Mouse (Mus musculus): ENCODE measurements around the gene Nrxn3. TPM values are rescaled to one million over a fixed set of nuclear protein-coding genes. Genes with fewer than 3 reads are reported as not detected.

Gene Nrxn3
- total RNA-seq, 4 experiments from 2014 or later: 0.03 to 0.30 (median 0.28) TPM; not detected in 1

DNA sequence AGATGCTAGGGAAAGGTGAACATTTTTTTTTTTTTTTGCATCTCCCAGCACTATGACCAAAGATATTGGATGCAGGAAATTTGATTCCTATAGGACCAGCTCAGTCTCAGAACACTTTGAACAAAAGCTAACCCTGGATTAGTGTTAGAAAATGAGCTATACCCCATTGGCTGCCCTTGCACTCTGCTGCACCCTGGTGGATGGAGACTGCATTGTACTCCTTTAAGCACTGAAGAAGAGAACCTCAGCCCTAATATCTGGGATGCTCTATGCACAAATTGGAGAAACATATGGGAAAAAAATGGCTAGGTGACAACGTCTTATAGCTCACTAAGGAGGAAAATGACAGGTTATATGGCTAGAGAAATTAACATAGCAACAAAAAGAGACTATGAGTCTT lies 589.9 kb downstream of the Nrxn3 start:
- no peak for DNase-seq (ENCODE audit: low spot score)

DNA sequence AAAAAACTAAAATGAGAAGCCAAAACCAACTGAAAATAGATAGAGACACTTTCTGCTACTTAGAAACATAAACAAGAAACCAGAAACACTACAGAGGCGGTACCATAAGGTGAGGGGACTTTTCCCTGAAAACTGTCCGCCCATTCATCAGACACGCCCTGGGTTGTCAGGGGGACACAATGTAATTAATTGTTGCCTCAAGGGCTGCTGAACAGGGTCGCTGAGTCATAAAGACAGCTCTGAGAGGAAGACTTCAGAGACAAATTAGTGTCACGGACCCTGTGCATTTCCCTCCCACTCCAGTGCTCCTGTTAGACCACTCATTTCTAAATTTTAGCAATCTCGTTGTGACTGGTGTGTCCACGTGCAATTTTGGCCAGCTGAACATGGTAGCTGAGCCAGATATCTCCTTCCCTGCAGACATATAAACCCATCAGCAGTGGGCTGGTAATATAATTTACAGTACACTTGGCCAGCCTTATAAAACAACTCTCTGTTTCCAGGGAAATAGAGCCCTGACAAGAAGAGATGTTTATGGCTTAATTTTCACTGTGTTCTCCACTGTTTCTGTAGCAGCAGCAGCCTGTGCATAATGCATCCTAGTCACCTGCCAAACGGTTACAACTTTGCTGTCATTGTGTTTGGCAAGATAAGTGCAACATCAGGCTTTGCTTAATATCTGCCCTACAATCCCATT lies 603.3 kb downstream of the Nrxn3 start:
- DNase-seq (ENCODE audit: low spot score): no peak

DNA sequence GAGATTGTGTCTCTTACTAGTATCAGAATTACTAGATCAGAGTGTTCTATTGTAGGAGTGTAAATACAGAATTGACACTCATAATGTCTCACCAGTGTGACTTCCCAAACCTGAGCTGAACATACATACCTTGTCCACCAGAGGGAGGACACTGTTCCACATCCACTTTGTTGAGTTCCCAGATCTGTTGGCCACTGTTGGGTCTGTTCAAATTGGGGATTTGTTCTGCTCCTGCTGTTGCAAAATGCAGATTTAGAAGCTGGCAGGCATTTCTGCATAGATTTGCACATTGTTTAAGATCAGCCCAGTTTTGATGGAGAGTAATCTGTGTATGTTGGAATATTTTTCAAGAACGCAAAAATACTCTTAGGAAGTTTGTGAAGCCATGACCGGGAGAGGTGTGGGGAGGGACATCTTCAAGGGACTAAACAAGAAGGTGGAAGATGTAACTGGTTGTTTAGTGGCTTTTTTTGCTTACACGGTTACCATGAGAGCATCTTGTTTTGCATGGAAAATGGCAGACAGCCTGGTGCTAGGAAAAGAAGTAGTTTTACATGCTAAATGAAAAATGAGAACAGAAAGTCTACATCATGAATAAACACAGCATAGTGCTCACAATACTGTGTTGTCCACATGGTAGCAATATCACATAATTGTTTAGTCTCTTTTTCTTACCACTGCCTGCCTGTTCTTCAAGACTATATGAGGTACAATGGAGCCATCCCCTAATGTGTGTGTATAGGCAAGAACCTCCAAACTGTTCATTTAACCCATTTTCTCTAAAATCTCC lies 609.0 kb downstream of the Nrxn3 start:
- DNase-seq (ENCODE audit: low spot score): no peak

DNA sequence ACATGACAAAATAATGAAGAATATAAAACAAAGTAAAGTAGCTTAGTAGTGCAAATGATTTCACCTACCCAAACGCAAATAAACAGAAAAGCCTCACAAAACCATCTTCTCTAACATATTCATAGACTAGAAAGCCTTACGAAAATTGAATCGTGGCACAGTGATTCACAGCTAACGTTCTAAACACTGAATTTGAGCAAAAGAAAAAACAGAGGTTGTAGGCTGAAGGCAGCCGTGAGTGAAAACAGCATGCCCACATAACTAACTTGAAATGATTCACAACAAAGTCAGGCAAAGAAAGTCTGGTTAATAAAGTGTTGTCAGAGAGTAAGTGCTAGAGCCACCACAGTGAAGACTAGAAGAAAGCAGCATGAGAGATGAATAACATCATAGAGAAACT lies 610.8 kb downstream of the Nrxn3 start:
- DNase-seq (ENCODE audit: low spot score): no peak

DNA sequence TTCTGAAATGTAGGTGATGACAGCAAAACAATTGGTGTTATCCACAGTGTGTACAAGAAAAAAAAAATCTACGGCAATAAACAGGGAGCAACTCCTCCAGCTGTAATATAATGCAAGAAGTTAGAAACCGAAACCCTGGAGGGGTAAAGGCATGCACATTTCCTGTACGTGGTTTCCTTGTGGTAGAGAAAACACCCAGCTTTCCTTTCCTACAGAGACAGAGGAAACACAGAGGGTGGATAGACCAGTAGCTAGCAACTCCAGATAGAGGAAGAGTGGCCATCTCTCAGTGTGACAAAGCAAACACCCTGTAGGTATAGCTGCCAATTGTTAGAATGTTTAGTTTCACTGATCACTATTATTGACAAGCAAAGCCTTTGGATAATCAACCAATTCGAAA lies 642.2 kb downstream of the Nrxn3 start:
- no peak for DNase-seq (ENCODE audit: low spot score)

DNA sequence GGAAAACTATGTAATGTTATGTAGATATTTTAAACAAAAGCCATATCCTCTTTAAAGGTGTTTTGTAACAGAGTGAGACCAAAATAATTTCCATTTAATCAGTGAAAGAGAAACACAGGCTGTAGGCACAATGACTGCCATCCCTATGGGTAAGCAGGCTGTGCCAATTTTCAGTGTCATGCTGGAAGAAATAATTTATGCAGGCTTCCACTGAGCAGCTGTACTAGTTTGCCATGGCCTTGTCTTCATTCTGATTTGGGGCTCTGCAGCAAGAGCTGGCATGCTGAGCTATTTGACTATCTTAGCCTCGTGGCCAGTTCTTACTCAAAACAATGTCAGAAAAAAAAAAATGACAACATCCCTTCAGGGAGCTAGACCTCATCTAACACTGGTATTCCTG lies 647.3 kb downstream of the Nrxn3 start:
- DNase-seq (ENCODE audit: low spot score): no peak

DNA sequence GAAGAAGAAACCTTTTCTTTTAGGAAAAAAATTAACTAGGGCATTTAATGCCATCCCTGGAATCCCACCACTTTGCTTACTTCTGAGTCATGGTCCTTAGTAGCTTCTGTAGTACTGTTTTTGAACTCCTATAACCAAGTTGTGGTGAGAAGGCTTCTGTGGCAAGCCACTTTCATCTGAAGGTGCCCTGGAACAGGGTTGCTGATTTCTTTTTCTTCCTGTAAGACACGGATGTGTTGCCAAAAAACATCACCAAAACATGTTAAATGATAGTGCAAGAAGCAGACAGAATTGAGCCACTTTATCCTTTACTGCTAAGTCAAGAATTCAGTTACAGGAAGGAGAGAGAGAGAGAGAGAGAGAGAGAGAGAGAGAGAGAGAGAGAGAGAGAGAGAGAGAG lies 653.9 kb downstream of the Nrxn3 start:
- DNase-seq (ENCODE audit: low spot score): no peak

DNA sequence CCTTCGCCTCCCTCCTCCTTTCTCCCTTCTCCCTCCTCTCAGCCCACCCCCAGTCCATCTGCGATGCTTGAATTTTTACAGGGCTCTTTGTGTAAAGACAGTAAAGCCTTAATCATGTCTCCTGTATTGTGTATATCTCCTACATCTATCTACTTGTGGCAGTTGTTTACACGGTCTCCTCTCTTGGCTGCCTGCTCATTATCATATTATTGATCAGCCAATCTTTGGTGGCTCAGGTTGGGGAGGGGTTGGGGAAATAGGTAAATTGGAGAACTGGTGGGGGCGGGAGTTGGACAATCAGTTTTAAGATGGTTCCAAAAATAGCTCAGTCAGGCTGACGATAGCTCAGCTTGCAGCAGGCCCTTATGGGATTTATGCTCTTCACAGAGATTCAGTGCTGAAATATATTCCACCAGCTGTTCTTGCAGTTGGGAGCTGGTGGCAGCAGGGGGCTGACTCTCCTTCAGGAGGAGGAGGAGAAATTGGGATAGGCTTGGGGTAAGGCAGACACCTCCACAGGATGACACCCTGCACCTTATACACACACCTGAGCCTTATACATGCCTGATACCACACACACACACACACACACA lies 654.5 kb downstream of the Nrxn3 start:
- DNase-seq (ENCODE audit: low spot score): no peak

DNA sequence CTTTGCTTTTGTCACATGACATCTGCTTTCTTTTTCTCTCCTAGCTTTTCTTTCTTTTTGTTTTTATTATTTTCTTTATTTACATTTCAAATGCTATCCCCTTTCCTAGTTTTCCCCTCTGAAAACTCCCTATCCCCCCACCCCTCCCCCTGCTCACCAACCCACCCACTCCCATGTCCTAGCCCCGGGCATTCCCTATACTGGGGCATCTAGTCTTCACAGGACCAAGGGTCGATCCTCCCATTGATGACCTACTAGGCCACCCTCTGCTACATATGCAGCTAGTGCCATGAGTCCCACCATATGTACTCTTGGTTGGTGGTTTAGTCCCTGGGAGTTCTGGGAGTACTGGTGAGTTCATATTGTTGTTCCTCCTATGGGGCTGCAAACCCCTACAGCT lies 655.0 kb downstream of the Nrxn3 start:
- DNase-seq (ENCODE audit: low spot score): no peak

DNA sequence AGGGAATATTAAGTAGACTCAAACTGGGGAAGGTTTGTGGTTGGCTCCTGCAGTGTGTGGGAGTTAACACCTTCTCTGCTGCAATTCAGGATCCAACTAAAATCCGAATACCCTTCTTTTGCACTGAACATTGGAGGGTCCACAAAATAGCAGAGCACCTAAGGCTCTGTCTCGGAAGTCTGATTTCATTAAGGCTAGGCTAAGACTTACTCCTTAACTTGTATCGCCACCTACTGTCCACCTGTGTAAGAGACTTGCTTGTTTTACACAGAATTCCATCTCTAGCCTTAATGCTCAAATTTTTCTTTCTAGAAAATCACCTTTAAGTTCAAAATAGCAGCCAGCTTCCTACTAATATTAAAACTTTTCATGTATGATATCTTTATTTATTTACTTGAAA lies 660.6 kb downstream of the Nrxn3 start:
- no peak for DNase-seq (ENCODE audit: low spot score)

DNA sequence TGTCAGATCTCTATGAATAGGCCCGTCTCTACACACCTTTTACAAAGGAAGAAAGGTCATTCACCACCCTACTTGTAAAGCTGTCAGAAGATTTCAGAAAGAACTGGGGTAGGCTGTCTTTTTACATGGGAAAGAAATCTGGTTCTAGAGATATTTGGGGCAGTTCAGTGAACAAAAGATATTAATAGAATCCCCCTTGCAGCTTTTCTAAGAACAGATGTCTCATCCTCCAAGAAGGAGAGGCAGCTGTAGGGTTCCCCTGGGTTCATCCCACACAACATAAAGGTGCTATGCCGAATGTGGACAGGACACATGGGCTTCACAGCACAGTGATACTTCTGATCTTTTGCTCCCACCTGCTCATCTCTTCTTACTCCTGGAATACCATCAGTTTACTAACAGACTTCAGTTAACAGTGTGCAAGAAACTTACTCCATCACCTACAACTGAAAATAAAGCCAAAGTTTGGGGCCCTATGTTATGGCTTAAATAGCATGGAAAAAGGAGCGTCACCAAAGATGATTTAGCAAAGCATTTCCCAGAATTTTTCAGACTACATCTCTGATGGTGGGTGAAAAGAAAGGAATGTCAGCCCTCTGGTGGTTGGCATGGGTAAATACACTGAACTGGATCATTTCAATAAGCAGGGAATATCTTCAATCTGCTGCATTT lies 672.6 kb downstream of the Nrxn3 start:
- DNase-seq (ENCODE audit: low spot score): no peak

DNA sequence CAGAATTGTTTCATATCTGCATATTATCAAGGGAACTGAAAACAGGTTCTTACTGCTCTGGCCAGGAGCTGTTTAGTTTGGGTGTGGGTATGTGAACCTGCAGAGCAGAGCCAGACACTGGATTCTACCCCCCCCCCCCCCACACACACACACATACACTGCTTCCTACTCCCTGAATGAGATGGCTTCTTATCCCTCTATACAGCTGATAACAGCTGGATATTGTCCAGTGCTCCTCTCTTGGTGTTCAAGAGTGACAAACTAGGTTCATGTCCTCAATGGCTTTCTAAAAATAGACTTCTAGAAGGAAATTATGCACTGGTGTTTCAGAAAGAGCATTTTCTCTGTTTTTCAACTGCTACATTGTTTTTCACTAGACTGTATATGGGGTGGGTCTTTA lies 713.8 kb downstream of the Nrxn3 start:
- DNase-seq (ENCODE audit: low spot score): no peak

DNA sequence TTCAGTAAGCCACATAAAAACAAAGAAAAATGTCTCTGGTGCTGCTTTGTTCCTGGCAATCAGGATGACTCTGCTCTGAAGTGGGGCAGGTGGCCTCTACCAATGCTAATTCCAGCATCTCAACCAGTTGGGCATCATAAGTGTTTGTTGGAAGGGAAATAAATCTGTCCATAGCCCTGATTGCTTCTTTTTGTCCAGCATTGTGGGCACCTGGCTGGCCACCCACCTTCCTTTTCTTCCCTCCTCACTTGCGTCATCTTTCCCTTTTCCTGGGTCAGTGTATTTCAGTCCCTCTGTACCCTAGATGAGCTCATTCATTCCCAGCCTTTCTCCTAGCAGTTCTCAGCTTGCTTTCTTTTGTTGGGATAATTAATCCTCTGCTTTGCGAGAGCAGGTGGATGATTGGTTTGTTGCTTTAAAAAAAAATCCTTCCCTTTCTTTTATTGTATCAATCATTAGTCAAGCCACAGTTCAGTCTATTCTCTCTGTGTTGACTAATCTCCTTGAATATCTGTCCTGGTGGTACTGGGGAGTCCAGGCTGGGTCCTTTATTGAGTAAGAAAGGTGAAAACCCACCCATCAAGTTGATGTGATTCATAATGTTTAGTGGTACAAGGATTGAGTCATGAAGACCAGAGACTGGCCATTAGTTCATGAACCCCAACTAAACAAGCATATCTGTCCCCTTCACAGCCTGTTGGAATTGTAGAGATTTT lies 719.8 kb downstream of the Nrxn3 start:
- DNase-seq (ENCODE audit: low spot score): no peak

DNA sequence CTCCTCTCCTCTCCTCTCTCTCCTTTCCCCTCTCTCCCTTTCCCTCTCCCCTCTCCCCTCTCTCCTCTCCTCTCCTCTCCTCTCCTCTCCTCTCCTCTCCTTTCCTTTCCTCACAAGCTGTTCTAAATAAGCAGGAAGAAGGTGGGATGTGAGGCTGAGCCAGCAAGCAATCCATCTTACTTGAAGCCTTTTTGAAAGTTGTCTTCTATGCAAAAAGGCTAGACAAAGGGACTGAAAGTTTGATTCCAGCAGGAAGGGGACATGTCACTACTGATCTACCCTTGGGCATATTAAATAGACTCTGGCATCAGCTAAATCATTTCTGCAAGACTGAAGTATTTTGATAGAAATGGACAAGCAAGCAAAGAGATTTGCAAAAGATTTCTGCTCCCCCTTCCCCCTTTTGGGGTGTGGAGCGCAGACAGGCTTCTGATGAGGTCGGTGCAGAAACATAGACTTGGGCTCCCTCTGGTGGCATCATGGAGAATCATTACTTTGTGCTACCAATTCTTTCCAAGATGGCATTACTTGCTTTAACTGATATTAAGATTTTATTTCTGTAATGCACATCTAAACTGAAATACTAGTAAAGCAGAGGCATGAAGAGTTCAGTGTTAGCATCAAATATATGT lies 728.1 kb downstream of the Nrxn3 start:
- DNase-seq (ENCODE audit: low spot score): no peak

DNA sequence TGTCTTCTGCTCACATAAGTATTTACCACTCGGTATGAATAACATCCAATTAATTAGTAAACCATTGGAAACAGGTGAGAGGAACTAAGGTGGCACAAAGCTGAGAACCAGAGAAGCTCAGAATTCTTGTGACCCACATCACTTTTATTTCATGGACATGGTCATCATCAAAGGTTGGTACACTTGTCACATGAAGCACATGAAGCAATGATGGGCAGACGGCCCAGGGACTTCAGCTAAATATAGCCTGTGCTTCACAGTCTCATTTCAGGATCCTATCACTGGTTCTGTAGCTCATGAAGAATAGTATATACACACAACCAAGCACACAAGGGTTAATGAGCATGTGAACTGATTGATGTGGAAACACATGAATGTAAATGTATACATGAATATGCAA lies 747.5 kb downstream of the Nrxn3 start:
- peak; percentile 35 for DNase-seq (ENCODE audit: low spot score)

DNA sequence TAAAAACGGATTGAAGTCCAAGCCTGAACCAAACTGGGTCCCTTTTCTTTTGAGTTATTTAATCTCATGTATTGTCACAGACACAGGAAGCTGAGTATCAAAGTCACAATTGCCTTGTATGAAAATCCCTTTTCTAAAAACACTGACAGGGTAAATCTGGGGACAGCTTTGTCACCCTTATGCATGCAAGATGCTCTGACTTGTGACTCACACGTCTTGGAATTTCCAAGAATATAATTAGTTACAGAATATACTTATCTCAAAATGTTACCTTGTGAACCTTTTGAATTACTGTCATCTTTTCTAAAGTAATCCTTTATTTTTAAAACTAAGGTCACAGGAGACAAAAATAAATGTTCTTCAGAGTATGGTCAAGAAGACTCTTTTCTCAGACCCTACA lies 748.6 kb downstream of the Nrxn3 start:
- no peak for DNase-seq (ENCODE audit: low spot score)

DNA sequence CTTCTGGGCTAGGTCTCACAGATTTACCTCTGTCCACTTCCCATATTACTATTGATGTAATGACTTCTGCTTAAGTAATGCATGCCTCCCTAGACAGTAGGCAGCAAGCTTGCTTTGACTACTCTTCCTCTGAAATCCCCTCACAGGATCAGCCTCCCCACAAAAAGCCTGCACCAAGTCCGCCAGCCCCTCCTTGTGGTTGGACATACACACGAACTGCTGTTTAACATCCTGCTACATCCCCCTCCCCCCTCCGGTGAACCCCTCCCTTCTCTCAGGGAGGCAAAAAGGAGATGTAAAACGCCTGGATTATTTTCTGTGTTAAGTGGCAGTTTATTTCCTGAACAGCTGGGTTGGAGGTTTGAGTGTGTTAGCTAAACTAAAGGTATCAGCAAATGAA lies 749.2 kb downstream of the Nrxn3 start:
- DNase-seq (ENCODE audit: low spot score): no peak

DNA sequence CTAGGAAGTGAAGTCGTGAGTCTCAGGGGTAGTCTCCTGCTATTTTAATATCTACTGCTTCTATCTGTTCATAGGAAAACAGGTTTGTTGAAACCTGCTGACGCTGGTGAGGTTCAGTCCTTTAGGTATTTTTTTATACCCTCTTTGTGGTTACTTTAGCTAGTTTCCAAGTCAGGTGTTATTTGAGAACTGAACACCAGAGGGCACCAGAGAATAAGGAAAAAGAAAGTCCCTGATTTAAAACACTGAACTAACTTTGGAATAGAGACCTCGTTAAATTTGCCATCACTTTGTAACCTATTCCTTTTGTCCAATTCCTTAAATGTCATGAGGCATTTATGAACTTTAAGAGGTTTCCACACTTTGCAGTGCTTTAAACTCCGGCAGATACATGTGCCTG lies 756.4 kb downstream of the Nrxn3 start:
- peak; percentile 36 for DNase-seq (ENCODE audit: low spot score)

DNA sequence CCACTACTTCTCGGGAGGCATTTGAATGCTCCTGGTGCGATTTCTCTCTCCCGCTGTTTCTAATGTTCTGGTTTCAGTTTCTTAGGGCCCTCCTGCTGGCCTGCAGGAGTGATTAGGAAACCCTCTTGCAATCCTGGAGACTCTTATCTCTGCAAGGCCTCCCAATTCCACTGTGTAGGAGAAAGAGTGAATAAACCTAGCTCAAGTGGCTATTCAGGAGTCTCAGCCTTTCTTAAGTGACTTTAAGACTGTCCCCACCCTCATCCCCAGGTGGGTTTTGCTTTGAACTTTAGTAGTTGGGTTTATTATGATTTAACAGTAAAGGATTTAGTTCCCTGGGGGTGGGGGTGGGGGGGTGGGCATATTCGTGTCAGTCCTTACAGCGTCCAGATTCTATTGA lies 759.5 kb downstream of the Nrxn3 start:
- DNase-seq (ENCODE audit: low spot score): no peak

DNA sequence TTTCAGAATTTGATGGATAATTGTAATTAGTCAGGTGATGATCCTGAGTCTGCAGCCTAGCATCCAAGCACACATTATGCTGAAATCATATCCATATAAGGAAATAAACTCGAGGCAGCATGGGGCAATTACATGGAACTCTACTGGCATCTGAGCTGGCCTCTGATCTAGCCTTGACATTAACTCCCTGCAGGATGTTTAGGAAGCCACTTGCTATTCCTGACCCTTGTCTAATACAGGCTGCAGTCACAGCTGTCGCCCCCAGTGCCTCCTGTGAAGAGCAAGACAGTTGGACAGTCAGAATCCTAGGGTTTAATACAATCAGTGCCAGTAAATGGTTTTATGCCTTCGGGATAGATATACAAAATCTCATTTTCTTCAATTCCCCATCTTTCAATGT lies 781.4 kb downstream of the Nrxn3 start:
- no peak for DNase-seq (ENCODE audit: low spot score)

DNA sequence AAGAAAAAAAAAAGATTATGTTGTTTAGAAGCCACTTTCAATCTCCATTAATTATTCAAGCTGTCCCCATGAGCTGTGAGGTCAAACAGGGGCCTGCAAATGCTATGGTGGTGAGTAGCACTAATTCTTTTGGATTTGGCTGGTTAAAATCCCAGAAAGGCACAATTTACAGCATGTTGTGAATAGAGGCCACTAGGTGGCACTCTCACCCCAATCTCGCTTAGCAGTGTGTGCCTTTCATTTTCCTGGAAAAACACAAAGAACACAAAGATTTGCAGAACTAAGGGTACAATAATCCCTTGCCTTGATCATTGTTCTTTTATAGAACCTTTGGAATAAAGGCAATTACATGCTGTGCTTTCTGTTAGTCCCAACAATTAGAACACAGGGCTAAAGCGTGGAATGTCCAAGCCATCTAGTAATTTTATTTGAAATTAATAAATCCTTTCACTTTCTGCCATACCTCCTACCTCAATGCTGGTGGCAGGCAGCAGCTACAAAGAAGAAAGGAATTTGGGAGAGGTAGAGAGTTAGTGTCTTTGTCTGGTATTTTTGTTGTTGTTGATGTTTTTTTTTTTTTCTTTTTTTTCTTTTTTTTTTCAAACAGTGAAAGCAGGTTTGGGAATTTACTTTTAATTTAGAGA lies 782.6 kb downstream of the Nrxn3 start:
- DNase-seq (ENCODE audit: low spot score): no peak
